ENCODE assay signal across 18 mouse cellular contexts in the genomic region with DNA sequence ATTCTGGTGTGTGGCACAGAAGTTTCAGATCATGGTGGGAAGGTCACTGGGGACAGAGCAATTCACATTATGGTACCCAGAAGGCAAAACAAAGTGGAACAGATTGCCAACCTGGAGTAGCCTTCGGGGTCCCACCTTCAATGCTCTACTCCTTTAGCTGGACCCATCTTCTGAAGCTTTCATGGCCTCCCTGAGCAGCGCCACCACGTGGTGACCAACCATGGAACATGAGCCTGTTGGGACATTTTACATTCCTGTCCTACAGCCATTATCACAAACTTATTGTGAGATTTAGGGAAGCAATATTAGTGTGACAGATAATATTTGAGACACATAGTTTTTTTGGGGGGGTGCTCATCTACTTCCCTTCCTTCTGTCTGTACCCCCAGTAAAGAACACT.
A peak's percentile ranks its signal among the peaks of the same experiment; 100 is the strongest.
DNase-seq lines count a peak whose midpoint lies in the region; ATAC-seq and TF ChIP-seq lines count a peak whose summit lies in the region.
"Had no signal": no experiment of that assay in that cellular context is flagged by ENCODE, and none has a peak within 500 bp of the region (broad histone marks: within the 10 kb centered on the region; RNA-seq: fewer than 3 reads in every experiment).

No protein-coding gene starts in this region.

- no peak overlapping the region for H3K4me2 ChIP-seq in hindbrain, postnatal 0 days (ENCODE audit: low read depth, low read length)
- no peak overlapping the region for H3K4me2 ChIP-seq in hindbrain, embryonic 16.5 days (ENCODE audit: low read length)
- no peak overlapping the region for H3K4me2 ChIP-seq in liver, postnatal 0 days (ENCODE audit: low read depth, low read length)
- no peak overlapping the region for H3K4me2 ChIP-seq in liver, embryonic 11.5 days
- H3K4me2 ChIP-seq: hindbrain, embryonic 15.5 days; limb, embryonic 13.5 days; midbrain, embryonic 12.5 days had no signal

- 64% methylated on average over 3 of the region's 3 CpGs for WGBS in hindbrain, postnatal 0 days
- 59% methylated on average over 3 of the region's 3 CpGs for WGBS in hindbrain, embryonic 16.5 days
- 41% methylated on average over 3 of the region's 3 CpGs for WGBS in liver, postnatal 0 days (ENCODE audit: insufficient replicate concordance)
- WGBS in liver, embryonic 11.5 days = 49% methylated on average over 3 of the region's 3 CpGs

- TF ChIP-seq POLR2A in embryonic fibroblast, embryonic 13.5 days (IDR thresholded peaks at IDR 0.05; ENCODE audit: low read depth, low read length) = no peak

- H3K4me3 ChIP-seq in hindbrain, postnatal 0 days (ENCODE audit: low read length) = no peak overlapping the region
- H3K4me3 ChIP-seq in hindbrain, embryonic 16.5 days (ENCODE audit: low read length) = no peak overlapping the region
- H3K4me3 ChIP-seq in liver, postnatal 0 days (ENCODE audit: low read depth, low read length) = no peak overlapping the region
- no peak overlapping the region for H3K4me3 ChIP-seq in liver, embryonic 11.5 days (ENCODE audit: low read depth, low read length)
- H3K4me3 ChIP-seq in embryonic fibroblast, embryonic 13.5 days (ENCODE audit: insufficient read depth, low read length) = no peak overlapping the region
- H3K4me3 ChIP-seq: hindbrain, embryonic 15.5 days; limb, embryonic 13.5 days; midbrain, embryonic 12.5 days had no signal

- no peak overlapping the region for H3K9ac ChIP-seq in hindbrain, postnatal 0 days (replicated peaks; ENCODE audit: low read length)
- no peak overlapping the region for H3K9ac ChIP-seq in hindbrain, embryonic 16.5 days (ENCODE audit: low read depth, low read length)
- no peak overlapping the region for H3K9ac ChIP-seq in liver, postnatal 0 days (replicated peaks)
- no peak overlapping the region for H3K9ac ChIP-seq in liver, embryonic 11.5 days (ENCODE audit: low read depth, low read length)
- H3K9ac ChIP-seq: hindbrain, embryonic 15.5 days; limb, embryonic 13.5 days; midbrain, embryonic 12.5 days had no signal

- H3K36me3 ChIP-seq in hindbrain, postnatal 0 days (ENCODE audit: insufficient read depth, low read length) = no peaks in the 10 kb centered on the region
- H3K36me3 ChIP-seq in hindbrain, embryonic 16.5 days (ENCODE audit: control insufficient read depth, insufficient read depth, low read length) = no peaks in the 10 kb centered on the region
- no peaks in the 10 kb centered on the region for H3K36me3 ChIP-seq in liver, postnatal 0 days (replicated peaks; ENCODE audit: insufficient read depth, low read length)
- no peaks in the 10 kb centered on the region for H3K36me3 ChIP-seq in liver, embryonic 11.5 days (ENCODE audit: control insufficient read depth, insufficient read depth, low read length)
- H3K36me3 ChIP-seq: G1E; hindbrain, embryonic 15.5 days; limb, embryonic 13.5 days; midbrain, embryonic 12.5 days had no signal

- ATAC-seq in hindbrain, postnatal 0 days = no peak
- ATAC-seq in hindbrain, embryonic 16.5 days = no peak
- ATAC-seq in liver, postnatal 0 days = no peak
- no peak for ATAC-seq in liver, embryonic 11.5 days (replicated peaks; ENCODE audit: low FRiP score)

- no peaks in the 10 kb centered on the region for H3K4me1 ChIP-seq in hindbrain, postnatal 0 days (ENCODE audit: insufficient read depth, low read length)
- no peaks in the 10 kb centered on the region for H3K4me1 ChIP-seq in hindbrain, embryonic 16.5 days (ENCODE audit: control insufficient read depth, insufficient read depth, low read depth, low read length)
- no peaks in the 10 kb centered on the region for H3K4me1 ChIP-seq in liver, postnatal 0 days (ENCODE audit: insufficient read depth)
- H3K4me1 ChIP-seq in liver, embryonic 11.5 days (replicated peaks; ENCODE audit: control insufficient read depth, insufficient read depth, low read length) = no peaks in the 10 kb centered on the region
- peaks cover 3% of the 10 kb centered on the region; the same call in 1 of the 2 replicates for H3K4me1 ChIP-seq in embryonic fibroblast, embryonic 13.5 days (ENCODE audit: control insufficient read depth, insufficient read depth, low read length)
- H3K4me1 ChIP-seq: hindbrain, embryonic 15.5 days; midbrain, embryonic 12.5 days had no signal

- TF ChIP-seq CTCF in hindbrain, postnatal 0 days (IDR thresholded peaks at IDR 0.05; ENCODE audit: low read depth) = peak; percentile 40
- TF ChIP-seq CTCF in liver, postnatal 0 days (IDR thresholded peaks at IDR 0.05; ENCODE audit: low read depth) = 0 out of 2 replicates have a peak, but pooled peaks have one; percentile 15
- peak; percentile 4; the same call in 1 of the 2 replicates for TF ChIP-seq CTCF in embryonic fibroblast, embryonic 13.5 days (IDR thresholded peaks at IDR 0.05; ENCODE audit: borderline replicate concordance, insufficient read depth, low read length)

- no peak for DNase-seq in hindbrain, postnatal 0 days (ENCODE audit: low spot score)
- DNase-seq in liver, postnatal 0 days = no peak
- no peak for DNase-seq in liver, embryonic 11.5 days (ENCODE audit: low spot score)
- DNase-seq in ES-CJ7 (ENCODE audit: low read depth, low spot score) = peak; percentile 66
- DNase-seq in cerebellum, adult 11-12 months = no peak
- DNase-seq: adrenal gland, postnatal 14 days; B cell, adult 2 months; cerebellum, adult 9-10 months; gastrocnemius, postnatal 14 days; lung, adult 18-20 months; retina, postnatal 1 day had no signal

- no peak overlapping the region for H3K27ac ChIP-seq in hindbrain, postnatal 0 days
- no peak overlapping the region for H3K27ac ChIP-seq in hindbrain, embryonic 16.5 days (ENCODE audit: low read depth, low read length)
- H3K27ac ChIP-seq in liver, postnatal 0 days (ENCODE audit: low read depth) = no peak overlapping the region
- no peak overlapping the region for H3K27ac ChIP-seq in liver, embryonic 11.5 days (ENCODE audit: low read depth, low read length)
- no peak overlapping the region for H3K27ac ChIP-seq in embryonic fibroblast, embryonic 13.5 days (ENCODE audit: insufficient read depth, low read length)
- H3K27ac ChIP-seq: hindbrain, embryonic 15.5 days; limb, embryonic 13.5 days; macrophage; midbrain, embryonic 12.5 days had no signal

- no peaks in the 10 kb centered on the region for H3K27me3 ChIP-seq in hindbrain, postnatal 0 days (ENCODE audit: insufficient read depth, low read length)
- H3K27me3 ChIP-seq in hindbrain, embryonic 16.5 days (replicated peaks; ENCODE audit: control insufficient read depth, insufficient read depth, low read length) = 0 out of 2 replicates have a peak, but pooled peaks cover 2% of the 10 kb centered on the region
- no peaks in the 10 kb centered on the region for H3K27me3 ChIP-seq in liver, postnatal 0 days (ENCODE audit: insufficient read depth, low read length)
- H3K27me3 ChIP-seq in liver, embryonic 11.5 days (replicated peaks; ENCODE audit: control insufficient read depth, insufficient read depth, low read length) = no peaks in the 10 kb centered on the region
- H3K27me3 ChIP-seq: hindbrain, embryonic 15.5 days had no signal

- no peak for TF ChIP-seq EP300 in liver, postnatal 0 days (IDR thresholded peaks at IDR 0.05; ENCODE audit: low read depth)

- H3K9me3 ChIP-seq in hindbrain, postnatal 0 days (ENCODE audit: low read length) = no peaks in the 10 kb centered on the region
- no peaks in the 10 kb centered on the region for H3K9me3 ChIP-seq in hindbrain, embryonic 16.5 days (ENCODE audit: control insufficient read depth, low read length)
- peaks cover 3% of the 10 kb centered on the region; the same call in 1 of the 2 replicates for H3K9me3 ChIP-seq in liver, postnatal 0 days (ENCODE audit: low read length)
- H3K9me3 ChIP-seq in liver, embryonic 11.5 days (ENCODE audit: control insufficient read depth, low read length) = no peaks in the 10 kb centered on the region
- H3K9me3 ChIP-seq: hindbrain, embryonic 15.5 days; limb, embryonic 13.5 days; midbrain, embryonic 12.5 days had no signal
